Mouse (Mus musculus) G1E (cell line): ENCODE measurements around the gene Dus2.

ENCODE experiments used
- CTCF ChIP-seq: IDR thresholded peaks from 2 replicates; pipeline ENCODE4 v1.5.1; 2012; ENCODE audit warnings: low read depth, low read length, inconsistent platforms, mixed read lengths
- GATA1 ChIP-seq: IDR thresholded peaks from 2 replicates; pipeline ENCODE4 v1.6.1; 2012; ENCODE audit warnings: borderline replicate concordance, low read length, inconsistent platforms, mixed read lengths
- TAL1 ChIP-seq: conservative IDR thresholded peaks from 2 replicates; pipeline ENCODE4 v1.6.1; 2012; ENCODE audit warnings: low read depth, low read length, inconsistent platforms, mixed read lengths

DNA sequence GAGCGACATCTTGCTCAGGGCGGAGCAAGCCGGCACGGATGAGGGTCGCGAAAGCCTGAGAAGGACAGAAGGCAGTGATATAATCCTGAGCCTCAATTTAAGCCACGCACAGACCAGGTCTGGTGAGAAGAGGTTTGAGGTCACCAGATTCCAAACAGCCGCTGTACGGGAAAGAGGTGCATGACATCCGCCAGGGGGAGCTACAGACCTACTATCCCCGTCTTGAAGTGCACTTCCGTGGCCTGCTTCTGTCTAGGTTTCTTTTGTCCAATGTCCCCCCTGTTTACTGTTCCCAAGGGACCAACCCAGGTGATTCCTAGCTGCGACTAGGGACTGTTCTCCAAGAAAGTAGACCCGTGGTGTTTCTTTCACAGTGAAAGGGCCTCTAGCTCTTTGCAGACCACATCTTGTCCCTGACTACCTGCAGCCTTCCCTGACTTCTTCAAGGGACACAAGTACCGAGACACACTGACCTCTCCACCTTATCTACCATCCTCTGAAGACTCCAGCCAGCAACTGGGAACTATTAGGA, at the start of gene Dus2:
- TF ChIP-seq GATA1 (no peak), CTCF (peak; percentile 81), TAL1 (no peak)
